8 mouse cellular contexts compared by ENCODE assay signal in the genomic region with DNA sequence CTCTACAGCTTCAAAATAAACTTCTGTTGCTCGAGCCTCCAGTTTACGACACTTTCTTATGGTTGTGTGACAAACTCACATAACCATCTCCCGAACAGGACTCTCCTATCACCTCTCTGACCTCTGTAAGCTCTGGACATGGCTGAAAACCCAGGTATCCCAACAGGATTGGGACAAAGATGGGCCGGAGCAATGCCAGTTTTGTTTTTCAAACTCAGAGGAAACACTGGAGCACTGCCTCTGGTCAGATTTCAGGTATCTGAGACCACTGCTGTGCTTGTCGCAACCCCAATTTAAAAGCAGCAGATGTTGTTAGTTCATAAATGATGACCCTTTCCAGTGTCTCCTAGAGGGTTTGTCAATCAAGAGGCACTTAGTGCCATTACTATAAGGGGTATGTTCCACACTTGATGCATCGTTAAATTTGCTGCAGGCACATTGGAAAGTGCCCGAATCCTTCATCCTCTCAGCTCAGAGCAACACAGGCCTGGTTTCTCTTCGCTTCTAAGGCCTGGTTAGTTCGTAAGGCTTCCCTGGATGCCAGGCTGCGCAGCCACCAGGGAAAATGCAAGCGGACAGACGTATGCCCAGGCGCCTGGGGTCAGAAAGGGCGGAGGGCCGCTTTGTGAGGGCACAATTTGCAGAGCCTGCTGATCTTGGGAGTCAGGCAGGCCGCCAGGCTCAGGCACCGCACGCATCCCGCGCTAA. TPM values are rescaled to one million over a fixed set of nuclear protein-coding genes. Genes with fewer than 3 reads are reported as not detected.
DNase-seq lines count a peak whose midpoint lies in the region; ATAC-seq and TF ChIP-seq lines count a peak whose summit lies in the region.

No protein-coding gene starts in this region.

- peak overlapping the region; percentile 59 for H3K4me2 ChIP-seq in CH12.LX (ENCODE audit: insufficient read depth, low read depth, poor library complexity, severe bottlenecking)
- peak overlapping the region; percentile 83 for H3K4me2 ChIP-seq in forebrain, embryonic 13.5 days
- H3K4me2 ChIP-seq in liver, embryonic 12.5 days, result peak overlapping the region; percentile 88

- 27% methylated on average over 20 of the region's 20 CpGs for WGBS in forebrain, embryonic 13.5 days
- 28% methylated on average over 20 of the region's 20 CpGs for WGBS in liver, embryonic 12.5 days (ENCODE audit: insufficient replicate concordance)

- DNase-seq in heart, adult 11 months, result peak; percentile 89
- DNase-seq in heart, postnatal 36 days, result no peak
- no peak for DNase-seq in CH12.LX (ENCODE audit: extremely low read depth)
- DNase-seq in adrenal gland, postnatal 25 days, result no peak
- no peak for DNase-seq in right cerebral cortex, postnatal 25 days

- dilution Hi-C loops in CH12.LX (cut with MboI; ENCODE audit: extremely low pct_ligation_motif_present, extremely low pct_unique_long_range_greater_than_20kb, low sequenced_read_pairs), result no loop called here

- peak overlapping the region; percentile 56 for H3K27ac ChIP-seq in CH12.LX (ENCODE audit: insufficient read depth, low read depth)
- peak overlapping the region; percentile 83 for H3K27ac ChIP-seq in forebrain, embryonic 13.5 days
- peak overlapping the region; percentile 90 for H3K27ac ChIP-seq in liver, embryonic 12.5 days

- intact Hi-C loops in heart, postnatal 36 days (cut with DNase I), result no loop called here

- no peak for TF ChIP-seq EP300 in CH12.LX (IDR thresholded peaks at IDR 0.05; ENCODE audit: low read length)

- peaks cover 14 to 24% of the 10 kb centered on the region in 2 experiments for H3K36me3 ChIP-seq in CH12.LX (replicated peaks in 1 of 2; ENCODE audit: control insufficient read depth in 1 of 2, insufficient read depth in 1 of 2, low read length in 1 of 2)
- peaks cover 15% of the 10 kb centered on the region for H3K36me3 ChIP-seq in forebrain, embryonic 13.5 days (ENCODE audit: poor library complexity, severe bottlenecking)
- H3K36me3 ChIP-seq in liver, embryonic 12.5 days, result peaks cover 20% of the 10 kb centered on the region

- no peak for TF ChIP-seq RAD21 in CH12.LX (IDR thresholded peaks at IDR 0.05; ENCODE audit: low read depth, low read length)

- H3K9me3 ChIP-seq in CH12.LX (replicated peaks; ENCODE audit: low read length), result peaks cover 6% of the 10 kb centered on the region
- 0 out of 2 replicates have a peak, but pooled peaks cover 3% of the 10 kb centered on the region for H3K9me3 ChIP-seq in forebrain, embryonic 13.5 days (replicated peaks)
- H3K9me3 ChIP-seq in liver, embryonic 12.5 days (replicated peaks), result no peaks in the 10 kb centered on the region

- peaks cover 7 to 34% of the 10 kb centered on the region in 2 experiments for H3K4me1 ChIP-seq in CH12.LX (ENCODE audit: control insufficient read depth in 1 of 2, insufficient read depth in 2 of 2)
- H3K4me1 ChIP-seq in forebrain, embryonic 13.5 days, result peaks cover 16% of the 10 kb centered on the region
- peaks cover 44% of the 10 kb centered on the region for H3K4me1 ChIP-seq in liver, embryonic 12.5 days

- H3K4me3 ChIP-seq in CH12.LX (replicated peaks in 1 of 3; ENCODE audit: low read depth in 2 of 3, low read length in 2 of 3, poor library complexity in 1 of 3), result peak overlapping the region; percentile 52 to 71 (median 54)
- peak overlapping the region; percentile 85 for H3K4me3 ChIP-seq in forebrain, embryonic 13.5 days
- H3K4me3 ChIP-seq in liver, embryonic 12.5 days, result peak overlapping the region; percentile 90

- H3K27me3 ChIP-seq in CH12.LX (replicated peaks), result no peaks in the 10 kb centered on the region
- H3K27me3 ChIP-seq in forebrain, embryonic 13.5 days, result no peaks in the 10 kb centered on the region
- H3K27me3 ChIP-seq in liver, embryonic 12.5 days (replicated peaks), result peaks cover 4% of the 10 kb centered on the region; the same call in 1 of the 2 replicates

- peak overlapping the region; percentile 74 for H3K9ac ChIP-seq in CH12.LX (ENCODE audit: insufficient read depth, low read depth)
- H3K9ac ChIP-seq in forebrain, embryonic 13.5 days, result peak overlapping the region; percentile 78
- H3K9ac ChIP-seq in liver, embryonic 12.5 days, result peak overlapping the region; percentile 90

- TF ChIP-seq CTCF in CH12.LX (conservative IDR thresholded peaks at IDR 0.05 in 1 of 2, IDR thresholded peaks at IDR 0.05 in 1 of 2; ENCODE audit: low read depth in 2 of 2, low read length in 2 of 2), result no peak

- ATAC-seq in forebrain, embryonic 13.5 days, result peak; percentile 39
- ATAC-seq in liver, embryonic 12.5 days, result no peak; the same call in 1 of the 2 replicates
- ATAC-seq in monocyte, adult 5-6 weeks (replicated peaks; ENCODE audit: insufficient number of reproducible peaks, low FRiP score, low TSS enrichment, poor library complexity, severe bottlenecking), result no peak; the same call in 1 of the 2 replicates

- in situ Hi-C loops in CH12.LX (cut with MboI; ENCODE audit: low pct_ligation_motif_present, low pct_unique_long_range_greater_than_20kb, low sequenced_read_pairs), result no loop called here

- H3K79me2 ChIP-seq in CH12.LX (replicated peaks; ENCODE audit: control insufficient read depth, extremely low read depth, insufficient read depth, poor library complexity, severe bottlenecking), result peaks cover 42% of the 10 kb centered on the region

- no peak for TF ChIP-seq POLR2A in CH12.LX (IDR thresholded peaks at IDR 0.05; ENCODE audit: low read depth, low read length)

TF ChIP-seq in CH12.LX, 34 proteins besides CTCF, POLR2A, EP300 and RAD21:
- TF ChIP-seq TCF12 (IDR thresholded peaks at IDR 0.05; ENCODE audit: low read depth, low read length) (no peak), CHD1 (IDR thresholded peaks at IDR 0.05; ENCODE audit: low read depth, low read length) (0 out of 2 replicates have a peak, but pooled peaks have one; percentile 28)

RNA-seq across cellular contexts. Expression of a gene that starts 0.6 kb away (rescaled TPM):
- 100 to 1,000 TPM; 281 to 377 TPM for total RNA-seq in heart, postnatal 36 days (2021)
- total RNA-seq in CH12.LX (2012; rRNA removed), result 172 and 206 TPM in 2 replicates
- total RNA-seq in CH12.LX (2014; rRNA removed), result 243 and 257 TPM in 2 replicates
- polyA plus RNA-seq in CH12.LX (2012; ENCODE audit: insufficient read length, low read depth), result 116 and 124 TPM in 2 replicates
- 50.9 and 53.9 TPM in 2 replicates for polyA plus RNA-seq in forebrain, embryonic 13.5 days (2015; fragmentation: Nextera tagmentation; extraction: Ambion mirVana)
- 76.5 and 84.4 TPM in 2 replicates for polyA plus RNA-seq in liver, embryonic 12.5 days (2016; fragmentation: Nextera tagmentation; extraction: Ambion mirVana)
- 155 to 165 TPM (median 163 TPM) in 3 replicates for total RNA-seq in monocyte, adult 5-6 weeks (2017)
- total RNA-seq in adrenal gland, postnatal 25 days (2021), result 98.9 and 118 TPM in 2 replicates

RNA-seq across cellular contexts. Expression of a gene that starts 48.5 kb away (rescaled TPM):
- 1 to 10 TPM; 1.2 to 2.0 TPM for total RNA-seq in heart, postnatal 36 days (2021)
- total RNA-seq in CH12.LX (2012; rRNA removed) (58.6 and 73.0 TPM in 2 replicates), CH12.LX (2014; rRNA removed) (58.1 and 60.2 TPM in 2 replicates)
- polyA plus RNA-seq in CH12.LX (2012; ENCODE audit: insufficient read length, low read depth), result 72.5 and 75.2 TPM in 2 replicates
- polyA plus RNA-seq in forebrain, embryonic 13.5 days (2015; fragmentation: Nextera tagmentation; extraction: Ambion mirVana), result 0.12 and 0.26 TPM in 2 replicates
- polyA plus RNA-seq in liver, embryonic 12.5 days (2016; fragmentation: Nextera tagmentation; extraction: Ambion mirVana), result 0.08 and 0.12 TPM in 2 replicates
- 77.4 to 130 TPM (median 92.6 TPM) in 3 replicates for total RNA-seq in monocyte, adult 5-6 weeks (2017)
- total RNA-seq in adrenal gland, postnatal 25 days (2021), result 2.9 and 3.8 TPM in 2 replicates

RNA-seq across cellular contexts. Expression of a gene that starts 56.7 kb away (rescaled TPM):
- under 1 TPM; 0.33 to 0.38 TPM for total RNA-seq in heart, postnatal 36 days (2021)
- 0.17 and 0.21 TPM in 2 replicates for total RNA-seq in CH12.LX (2012; rRNA removed)
- 0.08 TPM in 1 of 2 replicates, not detected in the other for total RNA-seq in CH12.LX (2014; rRNA removed)
- polyA plus RNA-seq in CH12.LX (2012; ENCODE audit: insufficient read length, low read depth), result 0.19 TPM in 1 of 2 replicates, not detected in the other
- not detected in 2 replicates for polyA plus RNA-seq in forebrain, embryonic 13.5 days (2015; fragmentation: Nextera tagmentation; extraction: Ambion mirVana)
- not detected in 2 replicates for polyA plus RNA-seq in liver, embryonic 12.5 days (2016; fragmentation: Nextera tagmentation; extraction: Ambion mirVana)
- total RNA-seq in monocyte, adult 5-6 weeks (2017), result 0.49 to 1.2 TPM in 2 of 3 replicates, not detected in the other
- total RNA-seq in adrenal gland, postnatal 25 days (2021), result 0.09 and 0.29 TPM in 2 replicates

Comparison
In these comparisons a context has a peak if more than half of its experiments do, and no peak if none do; other contexts are left out.
1. RNA of a gene that starts 48.5 kb away (total RNA-seq): 77.4 to 130 TPM in monocyte, adult 5-6 weeks and 58.1 to 73.0 TPM in CH12.LX; 2.9 to 3.8 TPM in adrenal gland, postnatal 25 days and 1.2 to 2.0 TPM in heart, postnatal 36 days; every median in the first group is over 10 times any median in the second.
2. Peak in every context shown above with its lines, with median percentiles within 50 percentile points of each other: H3K27ac ChIP-seq, H3K4me2 ChIP-seq, H3K4me3 ChIP-seq and H3K9ac ChIP-seq.